Mouse (Mus musculus): ENCODE data around the gene Rnf5. TPM values are rescaled to one million over a fixed set of nuclear protein-coding genes. Genes with fewer than 3 reads are reported as not detected.

Gene Rnf5
- total RNA-seq, 2 experiments from 2014 or later, result 72.1 to 80.3 TPM

DNA sequence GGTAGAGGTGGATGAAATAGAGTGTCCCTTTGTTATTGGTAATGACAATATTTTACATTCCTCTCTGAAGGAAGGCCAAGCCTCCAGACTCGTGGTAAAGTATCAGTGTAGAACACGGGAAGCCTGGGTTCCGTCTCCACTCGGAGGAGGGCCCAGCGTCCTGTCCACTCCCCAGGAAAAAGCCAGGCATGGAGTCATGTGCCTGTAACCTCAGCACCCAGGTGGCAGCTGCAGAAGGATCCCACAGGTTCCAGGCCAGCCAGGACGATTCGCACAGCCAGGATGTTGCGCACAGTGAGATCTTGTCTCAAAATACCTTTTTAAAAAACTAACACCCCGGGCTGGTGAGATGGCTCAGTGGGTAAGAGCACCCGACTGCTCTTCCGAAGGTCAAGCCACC, 40.1 kb downstream of the Rnf5 start:
- no peak for DNase-seq (ENCODE audit: low spot score in 2 of 2)
- H3K27ac ChIP-seq, result no peak overlapping the region
- no peak for TF ChIP-seq CTCF (conservative IDR thresholded peaks at IDR 0.05)
- H3K4me3 ChIP-seq, result no peak overlapping the region

DNA sequence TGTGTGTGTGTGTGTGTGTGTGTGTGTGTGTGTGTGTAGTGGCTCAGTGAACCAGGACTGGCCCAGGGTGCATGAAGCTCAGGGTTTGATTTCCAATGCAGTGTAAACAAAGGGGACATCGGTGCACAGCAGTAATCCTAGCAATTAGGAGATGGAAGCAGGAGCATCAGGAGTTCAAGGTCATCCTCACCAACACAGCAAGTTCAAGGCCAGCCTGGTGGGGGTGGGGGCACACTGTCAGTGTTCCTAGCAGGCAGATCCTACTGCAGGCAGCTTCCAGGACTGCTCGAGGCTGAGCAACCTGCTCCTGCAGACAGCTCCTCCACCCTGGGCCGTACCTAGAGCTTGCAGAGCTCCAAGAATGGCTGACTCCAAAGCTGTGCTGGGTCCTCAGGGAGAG, 40.9 kb downstream of the Rnf5 start:
- TF ChIP-seq CTCF (conservative IDR thresholded peaks at IDR 0.05), result no peak
- Histone ChIP-seq H3K4me3 (no peak overlapping the region), H3K27ac (no peak overlapping the region)
- DNase-seq (ENCODE audit: low spot score in 2 of 2), result no peak

DNA sequence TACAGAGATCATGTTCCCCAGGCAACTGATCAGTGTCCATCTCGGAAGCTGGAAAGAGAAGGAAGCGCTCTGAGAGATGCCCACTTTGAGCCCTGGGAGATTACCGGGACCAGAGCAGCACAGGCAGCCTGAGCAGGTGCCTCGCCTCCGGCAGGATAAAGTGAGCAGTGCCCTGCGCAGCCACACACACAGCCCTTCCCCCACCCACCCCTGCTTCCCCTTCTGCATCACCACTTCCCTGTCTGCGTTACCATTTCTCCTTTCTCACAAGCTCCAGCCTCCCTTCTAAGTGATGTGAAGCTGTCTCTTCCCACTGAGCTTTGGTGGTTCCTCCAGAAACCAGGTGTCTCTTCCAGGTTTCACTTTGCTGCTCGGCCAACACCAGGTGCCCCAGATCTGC, 42.3 kb downstream of the Rnf5 start:
- no peak for TF ChIP-seq CTCF (conservative IDR thresholded peaks at IDR 0.05)
- H3K27ac ChIP-seq, result no peak overlapping the region
- no peak for DNase-seq (ENCODE audit: low spot score in 2 of 2)
- H3K4me3 ChIP-seq, result no peak overlapping the region

DNA sequence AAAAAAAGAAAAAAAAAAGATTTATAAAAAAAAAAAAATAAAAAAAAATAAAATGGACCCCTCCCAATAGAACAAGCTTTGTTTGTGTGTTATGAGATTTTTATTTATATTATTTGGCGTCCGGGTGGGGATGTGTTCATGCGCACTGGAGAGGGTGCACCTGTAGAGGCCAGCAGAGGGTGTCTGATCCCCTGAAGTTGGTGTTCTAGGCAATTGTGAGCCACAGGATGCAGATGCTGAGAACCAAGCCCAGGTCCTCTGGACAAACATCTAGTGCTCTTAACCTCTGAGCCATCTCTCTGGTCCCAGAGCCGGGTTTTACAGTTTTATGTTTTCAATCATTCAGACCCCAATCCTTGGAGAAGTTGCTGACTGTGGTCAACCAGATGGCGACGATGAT, 43.1 kb downstream of the Rnf5 start:
- no peak overlapping the region for H3K4me3 ChIP-seq
- TF ChIP-seq CTCF (conservative IDR thresholded peaks at IDR 0.05), result peak; percentile 18; the same call in 1 of the 2 replicates

DNA sequence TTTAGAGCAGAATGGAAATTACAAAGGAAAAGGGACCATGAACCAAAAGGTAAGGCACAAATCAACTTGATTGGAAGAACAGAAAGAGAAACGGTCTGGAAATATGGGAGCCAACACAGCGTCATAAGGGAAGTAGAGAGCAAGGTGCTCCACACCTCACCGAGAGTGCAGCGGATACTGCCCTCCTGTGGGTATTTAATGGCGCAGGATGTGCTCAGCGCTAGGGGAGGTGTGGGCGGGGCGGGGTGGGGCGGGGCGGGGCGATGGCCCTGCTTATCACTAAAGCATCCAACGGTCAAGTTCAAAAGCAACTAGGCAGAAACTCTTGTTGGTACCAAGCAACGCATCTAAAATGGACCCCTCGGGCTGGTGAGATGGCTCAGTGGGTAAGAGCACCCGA, 43.6 kb downstream of the Rnf5 start:
- no peak for DNase-seq (ENCODE audit: low spot score in 2 of 2)
- 0 out of 2 replicates have a peak, but pooled peaks have one; percentile 3 for TF ChIP-seq CTCF (conservative IDR thresholded peaks at IDR 0.05)
- Histone ChIP-seq H3K4me3 (no peak overlapping the region), H3K27ac (no peak overlapping the region)

More for the DNA sequence above, 43.1 kb downstream of the Rnf5 start:
- H3K27ac ChIP-seq, result no peak overlapping the region
- no peak for DNase-seq (ENCODE audit: low spot score in 2 of 2)

DNA sequence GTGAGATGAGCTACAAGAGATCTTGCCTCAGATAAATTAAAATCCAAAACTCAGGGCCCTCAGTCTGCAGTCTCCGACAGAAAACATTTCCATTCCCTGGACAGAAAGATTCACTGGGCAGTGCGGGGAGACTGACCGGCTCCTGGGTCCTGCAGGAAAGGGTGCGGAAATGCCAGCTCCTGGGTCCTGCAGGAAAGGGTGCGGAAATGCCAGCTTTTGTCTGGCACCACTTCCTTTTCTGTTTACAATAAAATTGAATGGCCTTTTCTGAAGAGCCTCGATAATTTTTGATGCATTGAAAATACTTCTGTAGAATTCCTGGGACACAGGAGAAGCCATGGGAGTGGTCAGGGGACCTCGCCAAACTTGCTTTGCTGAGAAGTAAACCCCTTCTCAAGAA, 44.4 kb downstream of the Rnf5 start:
- H3K27ac ChIP-seq, result no peak overlapping the region
- no peak for TF ChIP-seq CTCF (conservative IDR thresholded peaks at IDR 0.05)
- no peak overlapping the region for H3K4me3 ChIP-seq
- DNase-seq (ENCODE audit: low spot score in 2 of 2), result no peak

DNA sequence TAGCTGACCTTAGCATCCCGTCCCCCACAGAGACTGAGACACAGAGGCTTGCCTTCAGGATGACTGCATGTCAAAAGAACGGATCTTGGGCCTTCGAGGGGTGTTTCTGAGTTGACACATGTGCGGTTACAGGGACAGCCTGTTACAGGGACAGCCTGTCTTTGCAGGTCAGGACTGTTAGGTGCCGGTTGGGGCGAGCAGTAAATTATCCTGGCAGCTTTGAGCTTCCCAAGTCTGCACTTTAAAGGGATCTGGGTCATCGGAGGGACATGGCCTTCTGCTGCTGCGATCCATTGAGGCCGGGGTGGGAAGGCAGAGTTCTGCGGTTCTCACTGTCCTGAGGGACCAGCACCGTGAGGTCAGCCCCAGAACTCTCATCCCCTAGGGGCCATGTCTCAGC, 46.1 kb downstream of the Rnf5 start:
- no peak for DNase-seq (ENCODE audit: low spot score in 2 of 2)
- TF ChIP-seq CTCF (conservative IDR thresholded peaks at IDR 0.05), result no peak
- Histone ChIP-seq H3K27ac (no peak overlapping the region), H3K4me3 (no peak overlapping the region)

DNA sequence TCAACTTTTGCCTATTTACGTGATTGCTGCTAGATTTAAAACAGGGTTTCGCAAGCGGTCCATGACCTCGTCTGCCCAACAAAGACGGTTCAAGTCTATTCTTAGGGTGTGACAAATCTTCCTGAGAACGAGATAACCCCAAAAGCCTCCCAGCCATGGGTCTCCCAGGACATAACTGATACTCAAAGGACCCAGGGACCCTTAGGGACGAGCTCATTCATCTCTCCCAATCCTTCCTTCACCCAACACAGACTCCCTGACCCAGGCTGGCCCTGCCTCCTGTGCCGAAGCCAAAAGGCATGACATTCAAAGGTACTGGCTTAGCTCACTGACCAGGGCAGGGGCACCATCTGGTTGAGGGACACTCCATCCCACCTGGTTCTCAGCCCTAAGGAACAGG, 47.1 kb downstream of the Rnf5 start:
- TF ChIP-seq CTCF (conservative IDR thresholded peaks at IDR 0.05), result no peak
- DNase-seq (ENCODE audit: low spot score in 2 of 2), result no peak
- Histone ChIP-seq H3K27ac (no peak overlapping the region), H3K4me3 (no peak overlapping the region)

DNA sequence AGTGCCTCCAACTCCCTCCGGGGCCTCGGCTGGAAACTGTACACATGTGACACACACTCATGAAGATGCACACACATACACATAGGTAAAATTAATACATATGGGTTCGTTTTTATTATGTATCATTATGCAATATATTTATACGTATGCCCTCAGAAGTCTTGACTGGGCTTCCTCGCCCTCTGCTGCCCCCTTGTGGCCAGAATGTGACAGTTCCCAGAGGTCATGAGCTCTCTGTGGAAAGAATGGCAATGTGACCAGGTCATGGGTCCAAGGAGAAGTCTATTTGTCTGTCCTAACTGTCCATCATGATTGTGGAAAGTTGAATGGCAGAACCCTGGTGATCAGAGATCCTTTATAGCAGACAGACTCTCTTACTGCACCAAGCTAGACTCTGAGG, 48.0 kb downstream of the Rnf5 start:
- no peak overlapping the region for H3K4me3 ChIP-seq

More for the DNA sequence above, 48.0 kb downstream of the Rnf5 start:
- H3K27ac ChIP-seq, result no peak overlapping the region
- peak; percentile 59 to 78 for DNase-seq (ENCODE audit: low spot score in 2 of 2)
- TF ChIP-seq CTCF (conservative IDR thresholded peaks at IDR 0.05), result no peak; the same call in none of the 2 replicates

Other genes with a start within 250 kb of the Rnf5 start
- gene Btnl2, start 248.9 kb downstream of the Rnf5 start, total RNA-seq (2021), result under 1 TPM; 0.51 to 0.76 TPM
- gene Btnl1, start 226.6 kb downstream of the Rnf5 start, total RNA-seq (2021), result not detected
- 1 to 10 TPM; 4.1 to 7.2 TPM for gene BC051142, start 204.9 kb downstream of the Rnf5 start, total RNA-seq (2021)
- not detected for gene Btnl4, start 126.4 kb downstream of the Rnf5 start, total RNA-seq (2021)
- gene Btnl6, start 86.3 kb downstream of the Rnf5 start, total RNA-seq (2021), result not detected
- gene Notch4, start 39.4 kb downstream of the Rnf5 start, total RNA-seq (2021), result 10 to 100 TPM; 11.0 to 15.9 TPM
- 1 to 10 TPM; 2.4 to 2.5 TPM for gene Gpsm3, start 13.9 kb downstream of the Rnf5 start, total RNA-seq (2021)
- 10 to 100 TPM; 66.9 to 69.5 TPM for gene Pbx2, start 12.4 kb downstream of the Rnf5 start, total RNA-seq (2021)
- gene Ager, start 5.8 kb downstream of the Rnf5 start, total RNA-seq (2021), result under 1 TPM; 0.79 to 0.83 TPM
- gene Agpat1, start 572 bp upstream of the Rnf5 start, total RNA-seq (2021), result 100 to 1,000 TPM; 153 to 160 TPM
- 1 to 10 TPM; 1.7 to 2.4 TPM for gene Egfl8, start 12.3 kb upstream of the Rnf5 start, total RNA-seq (2021)
- gene Ppt2, start 24.8 kb upstream of the Rnf5 start, total RNA-seq (2021), result 10 to 100 TPM; 46.8 to 55.8 TPM
- gene Prrt1, start 25.8 kb upstream of the Rnf5 start, total RNA-seq (2021), result 100 to 1,000 TPM; 276 to 305 TPM
- gene Fkbpl, start 41.1 kb upstream of the Rnf5 start, total RNA-seq (2021), result 10 to 100 TPM; 16.2 to 18.8 TPM
- gene Atf6b, start 43.5 kb upstream of the Rnf5 start, total RNA-seq (2021), result 10 to 100 TPM; 92.0 to 93.2 TPM
- gene Tnxb, start 66.8 kb upstream of the Rnf5 start, total RNA-seq (2021), result 10 to 100 TPM; 10.9 to 11.0 TPM
- gene C4b, start 140.2 kb upstream of the Rnf5 start, total RNA-seq (2021), result 10 to 100 TPM; 27.2 to 28.7 TPM
- under 1 TPM in 1 of 2 experiments, not detected in 1; 0.42 TPM for gene Cyp21a1, start 200.9 kb upstream of the Rnf5 start, total RNA-seq (2021)
- 10 to 100 TPM; 55.5 to 61.3 TPM for gene Stk19, start 233.3 kb upstream of the Rnf5 start, total RNA-seq (2021)
- 10 to 100 TPM; 39.7 to 42.3 TPM for gene Dxo, start 233.3 kb upstream of the Rnf5 start, total RNA-seq (2021)
- gene Skiv2l, start 246.5 kb upstream of the Rnf5 start, total RNA-seq (2021), result 10 to 100 TPM; 75.1 to 78.3 TPM
- 10 to 100 TPM; 34.9 to 38.1 TPM for gene Nelfe, start 246.7 kb upstream of the Rnf5 start, total RNA-seq (2021)

Measured in layer of hippocampus, adult 2 months (tissue).